Mouse (Mus musculus) layer of hippocampus, adult 9-11 months (tissue): Measurements from ENCODE around the gene Msx3.
A peak's percentile ranks its signal among the peaks of the same experiment; 100 is the strongest.

Source experiments
- DNase-seq: peaks from one replicate; pipeline ENCODE4 v3.0.0; 2022

Msx3 gene

DNA sequence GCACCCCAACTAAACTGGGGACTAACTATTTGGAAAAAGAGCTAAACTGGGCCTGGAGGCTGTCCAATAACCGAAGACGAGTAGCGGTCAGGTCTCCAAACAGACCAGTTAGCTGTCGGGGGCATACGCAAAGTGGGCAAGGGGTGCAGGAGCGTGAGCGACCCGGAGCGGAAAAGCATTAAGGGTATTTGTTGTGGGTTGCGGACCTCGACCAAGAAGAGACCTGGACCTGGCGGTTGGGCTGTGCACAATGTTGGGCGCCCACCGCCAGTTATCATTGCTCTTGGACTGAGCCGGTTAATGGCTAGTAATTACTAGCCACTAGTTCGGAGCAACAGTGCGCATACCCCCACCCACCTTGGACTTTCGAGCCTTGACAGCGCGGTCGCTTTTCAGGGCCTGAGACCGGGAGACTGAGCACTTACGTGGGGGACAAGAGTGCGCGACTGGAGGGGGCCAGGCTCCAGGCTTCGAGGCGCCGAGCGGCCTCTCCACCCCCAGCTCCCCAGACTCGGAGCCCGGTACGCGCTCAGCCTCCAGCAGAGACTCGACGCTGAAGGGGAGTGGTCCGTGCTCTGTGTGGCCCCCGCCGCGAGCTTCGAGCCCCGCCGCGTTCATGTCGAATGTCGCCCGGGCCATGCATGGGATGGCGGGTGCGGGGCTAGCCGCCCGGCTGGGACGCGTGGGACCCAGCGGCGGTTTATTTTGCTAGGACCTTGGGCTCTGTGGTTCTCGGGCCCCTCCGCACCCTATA is at the start of gene Msx3:
TSS of gene Msx3 (minus strand) at position 729 of the 754 bp plus-strand sequence.
- DNase-seq = no peak

GRCm38 (mm10) chr7:140098466-140098865 is 49.6 kb upstream of the Msx3 start:
- DNase-seq = no peak

DNA sequence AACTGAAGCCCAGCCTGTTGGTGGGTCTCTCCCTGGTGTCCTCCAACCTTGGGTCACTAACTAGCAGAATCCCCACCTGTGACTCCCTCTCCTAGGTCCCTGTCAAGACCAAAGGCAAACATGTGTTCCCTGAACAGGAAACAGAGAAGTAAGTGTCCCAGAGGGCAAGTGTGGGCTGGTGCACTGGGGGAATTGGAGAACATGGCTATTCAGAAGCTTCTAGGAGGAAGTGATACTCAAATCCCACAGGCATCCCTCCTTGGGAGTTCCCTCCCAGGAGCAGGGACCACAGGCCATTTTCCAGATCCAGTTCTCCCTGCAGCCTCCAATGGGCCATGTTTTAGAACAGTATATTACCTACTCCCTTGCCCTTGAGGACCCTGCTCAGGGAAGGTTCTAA is 47.2 kb upstream of the Msx3 start:
- DNase-seq = no peak

- no peak for DNase-seq
Measured at GRCm38 (mm10) chr7:140095556-140095955, 46.7 kb upstream of the Msx3 start.

GRCm38 (mm10) chr7:140094954-140095353 is 46.1 kb upstream of the Msx3 start:
- DNase-seq = no peak

DNA sequence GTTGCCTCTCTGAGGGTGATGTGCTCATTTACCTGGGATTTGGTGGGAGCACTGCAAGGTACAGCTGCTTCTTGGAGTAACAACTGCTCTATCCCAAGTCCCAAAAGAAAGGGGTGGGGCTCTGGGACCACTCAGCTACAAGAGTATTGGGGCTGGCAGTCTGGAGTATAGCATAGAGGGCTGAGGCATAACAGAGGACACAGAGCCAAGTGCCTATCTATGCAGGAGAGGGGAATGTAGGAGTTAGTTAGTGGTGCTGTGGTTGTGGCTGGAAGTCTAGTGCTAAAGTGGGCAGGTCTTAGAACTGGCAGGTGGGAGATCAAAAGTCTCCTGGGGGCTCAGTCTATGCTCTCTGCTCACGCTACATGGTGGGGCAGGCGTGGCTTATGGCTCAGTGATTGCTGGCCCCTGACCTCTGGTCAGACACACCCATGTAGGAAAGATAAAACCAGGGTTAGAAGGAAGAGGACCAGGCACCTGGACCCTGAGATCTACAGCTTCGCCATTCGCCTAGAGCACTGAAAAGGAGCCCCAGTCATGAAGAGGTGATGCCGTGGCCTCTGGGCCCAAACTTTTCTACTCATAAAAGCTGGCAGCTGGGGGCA is 44.1 kb upstream of the Msx3 start, which contains the start of gene Prap1:
TSS of gene Prap1 (plus strand) at position 472 of the 605 bp plus-strand sequence.
- no peak for DNase-seq

- DNase-seq = no peak
Measured at GRCm38 (mm10) chr7:140090601-140091000, 41.7 kb upstream of the Msx3 start.

GRCm38 (mm10) chr7:140082242-140082678 is 33.4 kb upstream of the Msx3 start, which contains the start of gene Caly:
Caly (minus strand) TSS chr7:140082548.
- peak; percentile 96 for DNase-seq

GRCm38 (mm10) chr7:140081408-140082241 is 32.7 kb upstream of the Msx3 start:
- peak; percentile 42 for DNase-seq

- peak; percentile 93 for DNase-seq
Measured at GRCm38 (mm10) chr7:140080503-140081156, 31.7 kb upstream of the Msx3 start.

DNA sequence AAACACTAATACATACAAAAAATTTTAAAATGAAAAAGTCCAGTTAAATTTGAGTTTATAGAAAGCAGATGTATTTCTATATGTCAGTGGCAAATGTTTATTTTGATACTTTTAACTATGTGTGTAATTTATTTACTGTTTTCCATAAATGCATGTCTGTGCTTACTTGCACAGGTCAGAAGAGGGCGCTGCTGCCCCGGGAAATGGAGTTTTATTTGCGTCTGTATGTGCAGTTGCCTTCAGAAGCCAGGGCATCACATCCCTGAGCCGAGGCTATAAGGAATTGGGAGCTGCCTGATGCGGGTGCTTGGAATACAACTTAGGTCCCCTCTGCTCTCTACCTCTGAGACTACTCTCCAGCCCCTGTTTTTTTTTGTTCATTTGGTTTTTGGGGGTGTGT is 29.8 kb upstream of the Msx3 start:
- DNase-seq = peak; percentile 49

GRCm38 (mm10) chr7:140077698-140078097 is 28.8 kb upstream of the Msx3 start:
- DNase-seq = no peak

DNA sequence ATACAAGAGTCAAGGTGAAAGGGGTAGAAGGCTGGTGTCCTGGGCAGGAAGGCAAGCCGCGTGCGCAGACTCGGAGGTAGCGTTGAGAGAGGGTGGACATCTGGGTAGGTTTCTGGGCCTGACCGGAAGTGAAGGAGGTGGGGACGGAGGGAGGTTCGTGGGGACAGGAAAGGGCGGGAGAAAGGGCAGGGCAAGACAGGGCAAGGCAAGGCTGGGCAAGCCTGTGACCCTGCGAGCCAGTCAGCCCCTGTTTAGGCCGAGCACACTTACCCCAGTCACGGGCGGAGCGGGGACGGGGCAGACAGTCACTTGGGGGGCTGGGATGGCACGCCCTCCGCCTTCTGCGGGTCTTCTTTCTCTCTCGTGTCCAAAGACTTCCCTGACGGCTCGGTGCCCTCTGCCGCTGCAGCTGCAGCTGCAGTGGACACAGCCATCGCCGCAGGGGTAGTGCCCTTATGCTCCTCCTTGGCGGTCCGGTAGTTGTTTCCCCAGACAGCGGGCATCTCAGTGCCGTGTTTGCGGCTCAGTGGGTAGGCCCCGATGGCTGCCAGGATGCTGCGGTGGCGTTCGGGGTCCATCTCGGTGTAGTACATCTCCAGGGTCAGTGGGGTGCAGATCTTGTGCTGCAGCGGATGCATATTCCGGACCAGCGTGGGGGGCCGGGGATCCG is 21.3 kb upstream of the Msx3 start:
- no peak for DNase-seq

DNA sequence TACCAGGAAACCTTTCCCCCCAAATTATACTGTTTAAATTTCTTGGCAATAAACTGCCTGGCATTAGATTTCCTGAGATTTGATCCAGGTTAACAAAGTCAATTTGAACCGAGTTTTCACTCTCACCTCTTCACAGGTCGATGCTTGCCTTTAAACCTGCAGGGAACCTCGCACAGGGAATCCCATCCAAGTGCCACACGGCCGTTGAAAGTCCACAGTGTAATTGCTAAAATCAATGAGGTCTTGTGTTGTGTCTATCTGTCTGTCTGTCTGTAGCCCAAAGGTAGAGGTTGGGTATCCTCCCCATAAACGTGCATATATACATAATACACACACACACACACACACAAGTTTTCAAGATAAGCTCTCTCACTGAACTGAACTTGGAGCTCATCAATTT is 18.5 kb upstream of the Msx3 start:
- DNase-seq = no peak

DNA sequence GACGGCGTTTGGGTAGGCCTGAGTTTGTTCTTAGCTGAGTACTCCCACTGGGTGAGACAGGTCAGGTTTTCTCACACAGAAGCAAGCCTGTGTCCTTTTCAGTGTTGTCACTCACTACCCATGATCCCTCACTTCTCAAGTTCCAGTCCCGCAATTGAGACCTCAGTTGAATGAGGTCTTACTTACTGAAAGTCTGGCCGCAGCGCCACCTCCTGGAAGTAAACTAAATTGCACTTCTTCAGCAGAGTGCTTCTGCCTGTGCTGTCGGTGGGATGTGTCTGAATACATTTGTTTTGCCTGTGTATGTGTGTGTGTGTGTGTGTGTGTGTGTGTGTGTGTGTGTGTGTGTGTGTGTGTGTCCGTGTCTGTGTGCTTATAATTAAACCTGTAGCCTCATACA is 14.2 kb upstream of the Msx3 start:
- DNase-seq = peak; percentile 68

GRCm38 (mm10) chr7:140062307-140062706 is 13.4 kb upstream of the Msx3 start:
- DNase-seq = no peak

DNA sequence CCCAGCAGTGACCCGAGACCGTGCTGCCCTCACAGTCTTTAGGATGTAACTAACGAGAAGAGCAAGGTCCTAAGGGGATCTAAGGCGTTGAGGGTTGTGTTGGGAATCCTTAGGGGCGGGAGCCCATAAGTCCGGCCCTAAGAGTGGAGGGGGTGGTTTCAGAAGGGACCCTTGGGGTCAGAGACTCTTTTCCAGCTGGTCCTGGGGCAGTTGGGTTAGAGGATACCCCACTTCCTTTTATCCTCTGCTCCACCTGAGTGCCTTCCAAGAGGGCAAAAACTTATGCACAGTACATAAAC is 12.9 kb upstream of the Msx3 start:
- no peak for DNase-seq

DNA sequence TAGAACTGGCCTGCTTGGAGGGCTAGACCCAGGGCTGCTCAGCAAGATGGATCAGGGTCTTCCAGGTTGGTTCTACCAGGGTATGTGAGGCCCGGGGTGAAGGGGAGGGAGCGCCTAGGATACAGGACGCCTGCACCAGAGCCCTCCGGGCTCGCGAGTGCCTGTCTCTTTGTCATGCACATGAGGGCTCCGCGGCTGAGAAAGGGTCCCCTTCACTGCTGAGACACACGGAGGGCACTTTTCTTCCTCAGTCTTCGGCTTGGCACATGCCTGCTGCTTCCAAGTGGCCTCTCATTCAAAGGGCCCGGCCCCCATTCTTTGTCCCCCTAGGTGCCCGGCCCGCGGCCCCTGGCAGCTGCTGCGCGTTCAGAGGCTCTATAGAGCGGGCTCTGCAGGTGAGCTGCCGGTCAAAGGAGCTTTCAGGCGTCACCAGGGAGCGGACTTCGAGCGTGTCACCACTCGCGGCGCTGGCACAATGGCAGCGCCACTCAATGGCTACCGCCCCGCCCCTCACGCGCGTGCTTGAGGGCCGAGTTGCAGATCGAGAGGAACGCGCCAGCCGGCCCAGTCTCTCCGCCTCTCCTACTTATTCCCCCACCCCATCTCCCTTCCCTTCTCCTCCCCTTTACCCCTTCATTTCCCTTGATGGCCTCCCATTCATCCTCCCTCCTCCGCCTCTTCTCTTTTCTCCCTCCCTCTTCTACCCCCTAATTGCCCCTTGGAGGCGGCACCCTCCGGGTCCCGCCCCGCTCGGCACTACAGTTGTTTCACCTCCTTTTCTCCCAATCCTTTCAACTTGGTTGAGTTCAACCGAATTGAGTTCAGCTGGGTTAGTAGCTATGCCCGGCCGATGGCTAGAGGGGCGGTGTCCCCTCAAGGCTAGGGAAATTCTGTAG is 12.3 kb upstream of the Msx3 start:
- DNase-seq = no peak

DNA sequence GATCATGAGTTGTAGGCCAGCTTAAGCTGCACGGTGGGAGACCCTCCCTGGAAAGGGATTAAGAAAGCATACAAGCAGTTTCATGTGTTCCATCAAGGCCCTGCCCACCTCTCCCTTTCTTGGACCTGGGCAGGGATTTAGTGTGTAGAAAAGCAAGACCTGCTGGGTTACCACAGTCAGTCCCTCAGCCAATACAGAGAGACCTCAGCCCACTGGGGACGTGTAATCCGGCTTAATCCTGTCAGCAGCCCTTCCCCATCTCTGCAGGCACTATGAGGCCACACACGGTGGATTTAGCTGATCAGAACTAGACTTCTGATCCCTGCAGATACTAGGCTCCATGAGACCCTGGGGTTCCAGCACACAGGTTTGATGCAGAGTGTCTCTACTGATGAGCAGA is 10.7 kb upstream of the Msx3 start:
- no peak for DNase-seq

GRCm38 (mm10) chr7:140058528-140058927 is 9.6 kb upstream of the Msx3 start:
- DNase-seq = no peak
